Mouse (Mus musculus): ENCODE results near the gene Rdh12. TPM values are rescaled to one million over a fixed set of nuclear protein-coding genes. Genes with fewer than 3 reads are reported as not detected.

Rdh12 gene
- polyA plus RNA-seq, 1 experiment from 2014 or later: 1.8 TPM

DNA sequence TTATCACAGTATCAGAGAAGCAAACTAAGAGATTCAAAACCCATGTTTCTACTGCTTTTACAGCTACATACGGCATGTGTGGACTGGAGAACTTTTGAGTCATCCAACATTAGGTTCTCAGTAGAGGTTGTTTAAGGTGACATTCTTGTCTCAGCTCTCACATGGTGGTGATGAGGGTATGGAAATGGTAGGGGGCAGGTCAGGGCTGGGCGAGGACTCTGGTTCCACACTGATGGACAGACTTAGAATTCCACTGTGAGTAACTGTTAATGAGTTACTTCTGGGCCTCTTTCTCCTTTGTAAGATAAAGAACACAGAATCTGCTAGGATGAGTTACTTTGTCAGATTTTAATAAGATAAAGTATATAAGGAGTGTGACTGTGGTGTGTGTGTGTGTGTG, 51.4 kb downstream of the Rdh12 start:
- Histone ChIP-seq H3K4me1 (ENCODE audit: insufficient read depth) (no peaks in the 10 kb centered on the region), H3K4me3 (ENCODE audit: low read depth, low read length) (no peak overlapping the region), H3K27ac (ENCODE audit: low read depth) (no peak overlapping the region), H3K9ac (replicated peaks) (no peak overlapping the region), H3K36me3 (replicated peaks; ENCODE audit: insufficient read depth, low read length) (peaks cover 75% of the 10 kb centered on the region), H3K4me2 (ENCODE audit: low read depth, low read length) (no peak overlapping the region), H3K9me3 (ENCODE audit: low read length) (no peaks in the 10 kb centered on the region), H3K27me3 (ENCODE audit: insufficient read depth, low read length) (no peaks in the 10 kb centered on the region)
- WGBS (ENCODE audit: insufficient replicate concordance): 94% methylated on average over 2 of the region's 2 CpGs
- DNase-seq (no peak), ATAC-seq (no peak)
- no peak for TF ChIP-seq EP300 (IDR thresholded peaks at IDR 0.05; ENCODE audit: low read depth)
- no peak for TF ChIP-seq CTCF (IDR thresholded peaks at IDR 0.05; ENCODE audit: low read depth)

DNA sequence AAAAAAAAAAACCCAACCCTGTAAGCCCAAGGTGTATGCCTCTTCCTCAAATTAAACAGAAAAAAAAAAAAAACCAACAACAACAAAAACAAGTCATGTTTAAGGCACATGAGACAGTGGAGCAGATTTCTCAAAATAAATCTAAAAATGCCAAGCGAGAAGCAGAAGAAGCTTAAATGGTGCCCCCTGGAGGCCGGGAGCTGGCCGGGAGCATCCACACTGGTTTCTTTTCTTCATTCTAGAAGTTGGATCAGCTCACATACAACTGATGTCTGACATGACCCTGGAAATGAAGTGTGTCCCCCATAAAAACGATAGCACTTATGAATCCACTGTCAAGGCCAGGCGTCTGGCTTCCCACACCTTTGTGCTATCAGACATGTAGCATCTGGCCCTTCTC, 52.3 kb downstream of the Rdh12 start:
- no peak overlapping the region for H3K27ac ChIP-seq (ENCODE audit: low read depth)
- DNase-seq (peak; percentile 59), ATAC-seq (no peak)
- H3K36me3 ChIP-seq (replicated peaks; ENCODE audit: insufficient read depth, low read length): peaks cover 83% of the 10 kb centered on the region
- H3K4me2 ChIP-seq (ENCODE audit: low read depth, low read length): no peak overlapping the region
- no peaks in the 10 kb centered on the region for H3K4me1 ChIP-seq (ENCODE audit: insufficient read depth)
- TF ChIP-seq CTCF (IDR thresholded peaks at IDR 0.05; ENCODE audit: low read depth) (peak; percentile 58), EP300 (IDR thresholded peaks at IDR 0.05; ENCODE audit: low read depth) (no peak)
- no peak overlapping the region for H3K4me3 ChIP-seq (ENCODE audit: low read depth, low read length)
- WGBS (ENCODE audit: insufficient replicate concordance): 60% methylated on average over 5 of the region's 5 CpGs
- no peaks in the 10 kb centered on the region for H3K9me3 ChIP-seq (ENCODE audit: low read length)
- H3K9ac ChIP-seq (replicated peaks): no peak overlapping the region
- no peaks in the 10 kb centered on the region for H3K27me3 ChIP-seq (ENCODE audit: insufficient read depth, low read length)

Other genes starting within 250 kb of the Rdh12 start
- 2.9 and 3.6 TPM in 2 replicates for gene Tmem229b, start 201.3 kb upstream of the Rdh12 start, polyA plus RNA-seq (2015; fragmentation: Nextera tagmentation; extraction: Ambion mirVana)
- 0.22 and 0.26 TPM in 2 replicates for gene Plekhh1, start 179.8 kb upstream of the Rdh12 start, polyA plus RNA-seq (2015; fragmentation: Nextera tagmentation; extraction: Ambion mirVana)
- gene Pigh, start 119.3 kb upstream of the Rdh12 start, polyA plus RNA-seq (2015; fragmentation: Nextera tagmentation; extraction: Ambion mirVana): 4.6 and 4.9 TPM in 2 replicates
- gene Arg2, start 78.1 kb upstream of the Rdh12 start, polyA plus RNA-seq (2015; fragmentation: Nextera tagmentation; extraction: Ambion mirVana): 0.92 and 1.3 TPM in 2 replicates
- 40.9 and 43.5 TPM in 2 replicates for gene Vti1b, start 36.2 kb upstream of the Rdh12 start, polyA plus RNA-seq (2015; fragmentation: Nextera tagmentation; extraction: Ambion mirVana)
- gene Rdh11, start 16.6 kb upstream of the Rdh12 start, polyA plus RNA-seq (2015; fragmentation: Nextera tagmentation; extraction: Ambion mirVana): 8.0 and 8.8 TPM in 2 replicates
- 4.2 and 4.8 TPM in 2 replicates for gene Zfyve26, start 87.4 kb downstream of the Rdh12 start, polyA plus RNA-seq (2015; fragmentation: Nextera tagmentation; extraction: Ambion mirVana)
- 2.5 TPM in 2 replicates for gene Rad51b, start 88.4 kb downstream of the Rdh12 start, polyA plus RNA-seq (2015; fragmentation: Nextera tagmentation; extraction: Ambion mirVana)